Mouse (Mus musculus) natural killer cell, adult 2 months (primary cell): ENCODE results near the gene Nkain2.
"Not testable (repeated sequence)": the region's sequence is repeated elsewhere in the genome, so short reads cannot be mapped to it uniquely, and the experiment has no call there.

Source experiments
- DNase-seq, 2 experiments: peaks; one replicate each; pipeline ENCODE4 v3.0.0; 2022; ENCODE audit warnings: low spot score in 2 of 2

The Nkain2 gene

DNA sequence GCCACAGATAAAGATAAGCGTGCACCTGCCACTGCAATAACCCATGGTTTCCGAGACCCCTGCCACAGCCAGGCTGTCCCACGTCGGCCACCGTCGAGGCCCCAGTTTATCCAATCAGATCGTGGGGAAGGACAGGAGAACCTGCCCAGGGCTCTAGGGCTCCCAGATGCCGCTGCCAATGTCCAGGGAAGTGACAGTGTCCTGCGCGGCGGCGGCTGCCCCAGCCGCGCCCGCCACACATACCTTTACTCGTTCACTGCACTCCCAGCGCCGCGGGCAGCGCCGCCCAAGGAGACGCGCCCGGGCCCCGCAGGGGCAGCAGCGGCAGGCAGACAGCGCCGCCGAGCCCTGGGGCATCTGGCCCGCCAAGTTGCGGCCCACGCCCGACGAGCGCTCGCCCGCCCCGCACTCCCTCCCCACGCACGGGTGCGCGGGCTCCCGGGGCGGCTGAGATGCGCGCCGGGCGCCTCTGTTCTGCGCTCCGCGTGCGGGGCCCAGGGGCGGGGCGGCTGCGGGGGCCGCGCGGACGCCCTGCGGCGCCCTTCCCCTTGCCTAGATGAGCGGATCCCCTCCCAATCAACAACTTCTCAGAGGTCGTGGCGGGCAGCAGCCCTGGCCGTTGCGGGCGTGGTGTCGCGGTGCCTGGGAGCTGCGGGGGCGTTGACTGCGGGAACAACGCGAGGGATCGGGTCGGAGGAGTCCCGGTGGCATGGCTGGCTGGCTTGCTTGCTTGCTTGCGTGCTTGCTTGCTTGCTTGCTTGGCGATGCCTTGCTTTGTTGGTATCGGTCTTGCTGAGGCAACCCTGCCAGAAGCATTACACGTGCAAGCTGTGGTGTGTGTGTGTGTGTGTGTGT, at the start of gene Nkain2:
Nkain2 (minus strand) TSS at position 811 of the 855 bp plus-strand sequence.
- DNase-seq: no peak

DNA sequence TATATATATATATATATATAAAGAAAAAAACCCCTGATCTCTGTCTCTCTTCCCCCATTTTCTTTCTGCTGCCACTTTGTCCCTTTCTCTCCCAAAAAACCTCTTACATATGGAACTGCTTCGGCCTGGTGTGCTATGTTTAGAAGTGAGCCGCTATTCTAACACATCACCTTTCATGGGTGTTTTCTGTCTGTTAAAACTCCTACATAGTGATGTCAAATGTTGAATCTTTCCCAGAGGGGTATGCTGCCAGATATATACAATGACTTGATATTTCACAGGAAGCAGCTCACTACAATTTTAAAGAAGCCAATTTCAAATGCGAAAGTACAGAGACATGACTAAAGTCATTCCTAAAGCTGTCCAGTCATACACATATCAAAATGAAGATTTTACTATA, 49.6 kb upstream of the Nkain2 start:
- DNase-seq: no peak

GRCm38 (mm10) chr10:32895093-32895492, 4.8 kb upstream of the Nkain2 start:
- DNase-seq: no peak

- no peak for DNase-seq
These were observed 357 bp upstream of the Nkain2 start for GRCm38 (mm10) chr10:32890507-32891131.

- no peak for DNase-seq
These were observed 8.3 kb downstream of the Nkain2 start for GRCm38 (mm10) chr10:32881977-32882376.

DNA sequence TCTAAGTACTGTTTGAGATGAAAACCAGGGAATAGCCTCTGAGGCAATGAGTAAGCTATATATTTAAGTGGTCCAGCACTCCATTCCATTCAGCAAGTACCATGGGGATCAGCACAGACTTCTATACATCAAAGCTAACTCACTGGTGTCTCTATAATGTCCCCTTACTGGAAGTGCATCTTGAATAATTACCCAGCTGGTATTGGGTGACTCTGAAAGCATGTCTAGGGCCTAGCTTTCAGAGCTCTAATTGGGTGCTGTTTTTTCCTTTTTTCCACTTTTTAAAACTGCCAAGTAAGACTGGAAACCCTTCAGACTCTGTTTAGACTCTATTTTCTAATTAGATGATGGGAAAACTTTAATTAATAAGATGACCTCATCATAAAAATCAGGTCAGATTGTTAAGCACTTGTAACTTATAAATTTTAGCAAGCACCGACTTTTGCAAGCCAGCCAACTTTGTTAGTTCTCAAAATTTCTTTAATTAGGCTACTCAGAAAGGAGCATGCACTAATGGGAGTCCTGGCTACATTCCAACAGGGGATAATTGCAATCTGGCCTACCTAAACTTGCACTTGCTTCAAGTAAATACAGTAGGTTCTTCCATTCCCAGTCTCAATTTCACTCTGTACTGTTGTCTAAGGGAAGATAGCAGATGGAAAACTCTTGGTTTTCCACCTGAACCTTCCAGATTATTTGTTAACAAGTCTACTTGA, 19.4 kb downstream of the Nkain2 start:
- no peak for DNase-seq

DNA sequence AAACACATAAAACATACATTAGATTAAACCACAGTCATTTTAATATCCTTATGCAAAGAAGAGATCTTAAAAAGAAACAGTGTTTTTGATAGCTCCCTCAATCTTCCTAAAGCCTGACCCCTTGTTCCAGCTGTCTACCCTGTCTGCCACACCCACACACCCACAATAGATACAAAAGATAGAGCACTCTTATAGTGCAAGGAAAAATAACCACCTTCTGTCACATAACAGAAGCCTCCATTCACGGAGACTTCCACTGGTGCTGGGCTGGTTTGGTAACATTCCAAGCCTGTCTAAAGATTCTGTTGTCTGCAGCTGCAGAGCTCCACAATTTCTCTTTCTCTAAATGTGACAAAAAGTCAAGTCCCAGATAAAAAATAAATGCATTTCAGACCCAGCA, 20.7 kb downstream of the Nkain2 start:
- no peak for DNase-seq

DNA sequence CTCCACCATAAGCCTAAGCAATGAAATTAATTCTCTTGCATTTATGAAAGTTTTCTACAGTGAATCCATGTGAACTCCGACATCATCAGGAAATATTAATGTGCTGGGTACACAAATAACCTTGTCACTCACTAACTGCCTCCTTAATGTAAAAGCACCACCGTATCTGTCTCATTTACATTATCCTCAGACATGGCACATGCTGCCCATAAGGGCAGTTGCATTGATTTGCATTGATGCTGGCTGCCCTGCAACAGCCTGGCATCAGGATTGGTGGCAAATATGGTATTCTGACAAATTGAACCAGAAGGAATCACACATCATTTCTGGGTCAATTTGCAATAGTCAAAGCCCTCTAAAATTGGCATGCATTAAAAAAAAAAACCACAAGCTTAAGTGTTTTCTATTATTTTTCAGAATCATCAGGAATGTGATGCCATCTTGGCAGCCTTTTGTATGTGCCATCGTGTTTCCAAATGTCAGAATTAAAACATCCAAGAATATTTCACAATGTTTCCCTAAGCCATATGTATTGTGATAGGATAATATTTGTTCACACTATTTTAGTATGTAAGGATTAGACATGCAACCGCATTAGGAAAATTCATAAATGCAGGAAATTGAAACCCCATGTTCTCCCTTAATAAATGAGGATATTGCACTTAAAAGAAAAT, 74.9 kb downstream of the Nkain2 start:
- no peak for DNase-seq

- DNase-seq: no peak
These were observed 94.0 kb downstream of the Nkain2 start for GRCm38 (mm10) chr10:32796215-32796614.

DNA sequence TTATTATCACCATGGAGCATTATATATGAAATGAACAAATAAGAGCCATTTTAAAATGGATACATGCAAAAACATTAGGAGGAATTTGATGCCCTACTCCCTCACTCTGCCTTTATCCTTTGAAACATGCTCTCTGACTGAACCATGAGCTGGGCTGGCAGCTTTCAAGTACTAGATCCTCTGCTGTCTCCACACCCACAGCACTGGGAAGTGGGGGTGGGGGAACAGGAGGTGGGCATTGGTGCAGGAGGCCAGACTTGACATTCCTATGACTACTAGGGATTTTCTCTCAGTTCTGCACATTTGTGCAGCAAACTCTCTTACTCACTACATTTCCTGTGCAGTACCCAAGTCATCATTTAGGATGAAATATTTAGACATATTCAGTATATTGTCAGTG, 99.7 kb downstream of the Nkain2 start:
- no peak for DNase-seq

DNA sequence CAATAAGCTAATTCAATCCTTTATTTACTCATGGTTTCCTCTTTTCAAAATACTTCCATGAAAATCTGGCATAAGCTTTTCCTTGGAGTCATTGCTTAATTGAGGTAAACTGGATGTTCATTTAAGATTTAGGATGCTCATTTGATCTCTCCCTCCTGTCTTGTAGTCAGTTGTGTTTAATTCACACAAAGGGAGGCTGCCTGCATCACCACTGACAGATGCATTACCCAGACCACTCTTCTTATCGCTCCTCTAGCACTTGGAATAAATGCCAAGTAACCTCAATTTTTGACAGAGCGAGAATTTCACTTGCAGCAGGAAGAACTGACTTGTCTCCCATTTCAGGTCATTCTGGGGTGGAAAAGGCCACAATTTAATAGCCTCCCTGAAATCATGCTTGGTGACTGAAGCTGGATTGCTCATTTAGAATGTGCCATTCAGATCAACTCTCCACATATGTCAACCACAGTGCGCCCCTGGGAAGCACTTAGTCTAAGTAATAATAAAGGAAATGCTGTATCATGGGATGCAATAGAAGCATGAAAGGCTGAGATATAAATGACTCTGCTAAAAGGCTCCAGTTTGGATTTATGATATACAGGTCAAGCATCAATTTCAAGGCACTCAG, 107.4 kb downstream of the Nkain2 start:
- no peak for DNase-seq

GRCm38 (mm10) chr10:32738989-32739388, 151.3 kb downstream of the Nkain2 start:
- no peak for DNase-seq

- not testable (repeated sequence) for DNase-seq
These were observed 183.7 kb downstream of the Nkain2 start for GRCm38 (mm10) chr10:32706579-32706978.

DNA sequence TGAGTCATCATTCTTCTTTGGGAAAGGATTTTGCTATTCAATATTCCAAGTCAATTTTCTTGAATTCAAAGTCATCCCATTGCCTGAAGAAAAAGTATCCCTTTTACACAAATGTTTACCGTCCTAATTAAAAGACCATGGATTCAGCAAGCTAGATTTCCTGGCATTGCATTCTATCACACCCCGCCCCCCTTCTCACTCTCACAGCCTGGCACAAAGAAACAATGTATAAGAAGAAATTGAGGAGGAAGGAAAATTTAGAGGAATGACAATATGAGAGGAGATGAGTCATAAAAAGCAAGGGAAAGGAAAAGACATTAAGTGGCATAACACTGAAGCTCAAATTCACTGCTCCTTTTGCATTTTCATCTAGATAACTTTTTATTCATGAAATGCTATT, 193.6 kb downstream of the Nkain2 start:
- DNase-seq: no peak

GRCm38 (mm10) chr10:32684548-32684947, 205.7 kb downstream of the Nkain2 start:
- DNase-seq: no peak

DNA sequence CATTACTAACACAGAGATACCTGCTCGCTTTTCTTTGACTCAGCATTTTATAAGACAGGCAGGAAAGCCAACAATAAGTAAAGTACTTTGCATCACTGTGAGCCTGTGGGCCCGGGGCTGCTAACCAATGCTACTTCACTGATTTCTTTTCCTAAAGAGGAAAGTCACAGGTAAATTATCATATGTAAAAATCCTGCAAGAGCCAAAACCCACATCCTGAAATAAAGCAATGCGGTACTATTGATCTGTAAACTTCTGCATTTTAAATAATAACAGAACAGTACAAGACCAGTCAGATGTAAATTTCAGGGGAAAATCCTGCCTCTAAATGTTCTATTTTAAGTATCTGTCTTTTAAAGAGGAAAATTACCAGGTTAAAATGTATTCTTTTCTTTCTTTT, 250.0 kb downstream of the Nkain2 start:
- DNase-seq: no peak

- no peak for DNase-seq
These were observed 251.1 kb downstream of the Nkain2 start for GRCm38 (mm10) chr10:32639173-32639572.

GRCm38 (mm10) chr10:32631043-32631442, 259.2 kb downstream of the Nkain2 start:
- DNase-seq: no peak

DNA sequence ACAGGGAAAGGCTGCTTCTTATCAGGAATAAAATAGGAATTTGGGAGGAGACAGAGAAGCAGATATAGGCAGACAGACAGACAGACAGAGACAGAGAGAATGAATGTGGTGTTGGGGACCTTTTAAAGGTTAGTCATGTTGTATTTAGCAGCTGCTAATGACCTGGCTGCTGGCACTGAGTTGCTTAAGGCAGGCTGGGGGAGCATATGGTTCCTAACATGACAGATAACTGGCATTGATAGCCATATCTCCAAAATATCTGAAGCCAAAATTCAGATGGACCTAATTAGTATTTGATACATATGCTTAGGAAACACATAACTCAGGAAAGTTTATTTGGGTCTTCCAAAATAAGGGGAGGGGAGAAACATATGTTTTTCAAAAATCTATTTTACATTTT, 285.8 kb downstream of the Nkain2 start:
- no peak for DNase-seq

GRCm38 (mm10) chr10:32602798-32603197, 287.5 kb downstream of the Nkain2 start:
- no peak for DNase-seq

- DNase-seq: no peak
These were observed 295.3 kb downstream of the Nkain2 start for GRCm38 (mm10) chr10:32594998-32595397.

DNA sequence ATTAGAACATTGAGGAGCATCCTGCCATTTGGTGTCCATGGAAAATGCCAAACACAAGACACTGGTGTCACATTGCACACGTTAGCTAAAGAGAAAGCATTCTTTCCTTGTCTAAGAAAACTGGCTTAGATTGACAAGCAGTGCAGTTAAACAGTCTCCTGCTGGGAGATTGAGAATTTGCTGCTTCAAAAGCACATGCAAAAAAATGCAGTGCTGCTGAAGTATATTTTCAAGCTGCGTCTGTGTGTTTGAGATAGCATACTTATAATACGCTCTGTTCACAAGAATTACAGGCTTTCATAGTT, 313.0 kb downstream of the Nkain2 start:
- DNase-seq: no peak
